Mouse (Mus musculus): Measurements from ENCODE around the gene Fam178b.

Fam178b gene

GRCm38 (mm10) chr1:36582211-36582610, 100.8 kb downstream of the Fam178b start:
- no peak for DNase-seq

- DNase-seq: no peak
Measured at GRCm38 (mm10) chr1:36581260-36581659, 101.7 kb downstream of the Fam178b start.

GRCm38 (mm10) chr1:36580384-36581207, 102.4 kb downstream of the Fam178b start:
- DNase-seq: no peak

GRCm38 (mm10) chr1:36579974-36580383, 103.0 kb downstream of the Fam178b start:
- peak; percentile 80 for DNase-seq

- no peak for DNase-seq
Measured at GRCm38 (mm10) chr1:36576991-36577675, 105.8 kb downstream of the Fam178b start.

GRCm38 (mm10) chr1:36575347-36575746, 107.6 kb downstream of the Fam178b start:
- DNase-seq: no peak

- no peak for DNase-seq
Measured at GRCm38 (mm10) chr1:36574196-36574955, 108.6 kb downstream of the Fam178b start.

- no peak for DNase-seq
Measured at GRCm38 (mm10) chr1:36573524-36573923, 109.5 kb downstream of the Fam178b start.

- DNase-seq: no peak
Measured at GRCm38 (mm10) chr1:36572709-36573108, 110.3 kb downstream of the Fam178b start.

GRCm38 (mm10) chr1:36572140-36572700, 110.8 kb downstream of the Fam178b start:
- DNase-seq: no peak

- no peak for DNase-seq
Measured at GRCm38 (mm10) chr1:36571627-36572026, 111.4 kb downstream of the Fam178b start.

- DNase-seq: no peak
Measured at GRCm38 (mm10) chr1:36570320-36570719, 112.7 kb downstream of the Fam178b start.

GRCm38 (mm10) chr1:36569694-36570276, 113.2 kb downstream of the Fam178b start:
- no peak for DNase-seq

- DNase-seq: no peak
Measured at GRCm38 (mm10) chr1:36568776-36569175, 114.2 kb downstream of the Fam178b start.

GRCm38 (mm10) chr1:36567818-36568603, 115.0 kb downstream of the Fam178b start:
- no peak for DNase-seq

GRCm38 (mm10) chr1:36566425-36566824, 116.6 kb downstream of the Fam178b start:
- no peak for DNase-seq

- no peak for DNase-seq
Measured at GRCm38 (mm10) chr1:36564101-36564500, 118.9 kb downstream of the Fam178b start.

- DNase-seq: no peak
Measured at GRCm38 (mm10) chr1:36563632-36564031, 119.4 kb downstream of the Fam178b start.

GRCm38 (mm10) chr1:36563197-36563596, 119.8 kb downstream of the Fam178b start:
- DNase-seq: no peak

GRCm38 (mm10) chr1:36562388-36562787, 120.6 kb downstream of the Fam178b start:
- DNase-seq: no peak

GRCm38 (mm10) chr1:36560903-36561302, 122.1 kb downstream of the Fam178b start:
- DNase-seq: no peak

- no peak for DNase-seq
Measured at GRCm38 (mm10) chr1:36559888-36560287, 123.1 kb downstream of the Fam178b start.

Measured in thymus, postnatal 25 days (tissue).